Mouse (Mus musculus): ENCODE results near the gene Mmp24. TPM values are rescaled to one million over a fixed set of nuclear protein-coding genes. Genes with fewer than 3 reads are reported as not detected.
"Not testable (repeated sequence)": the region's sequence is repeated elsewhere in the genome, so short reads cannot be mapped to it uniquely, and the experiment has no call there.

The Mmp24 gene
- 10 to 100 TPM; 64.1 to 67.5 TPM for total RNA-seq (2021)
- long read RNA-seq, full-length matches to known transcripts = 19 of 45 reads
- long read RNA-seq, partial matches to known transcripts = 24 of 45 reads
- long read RNA-seq, other reads (novel, unspliced or antisense) = 2 of 45 reads

DNA sequence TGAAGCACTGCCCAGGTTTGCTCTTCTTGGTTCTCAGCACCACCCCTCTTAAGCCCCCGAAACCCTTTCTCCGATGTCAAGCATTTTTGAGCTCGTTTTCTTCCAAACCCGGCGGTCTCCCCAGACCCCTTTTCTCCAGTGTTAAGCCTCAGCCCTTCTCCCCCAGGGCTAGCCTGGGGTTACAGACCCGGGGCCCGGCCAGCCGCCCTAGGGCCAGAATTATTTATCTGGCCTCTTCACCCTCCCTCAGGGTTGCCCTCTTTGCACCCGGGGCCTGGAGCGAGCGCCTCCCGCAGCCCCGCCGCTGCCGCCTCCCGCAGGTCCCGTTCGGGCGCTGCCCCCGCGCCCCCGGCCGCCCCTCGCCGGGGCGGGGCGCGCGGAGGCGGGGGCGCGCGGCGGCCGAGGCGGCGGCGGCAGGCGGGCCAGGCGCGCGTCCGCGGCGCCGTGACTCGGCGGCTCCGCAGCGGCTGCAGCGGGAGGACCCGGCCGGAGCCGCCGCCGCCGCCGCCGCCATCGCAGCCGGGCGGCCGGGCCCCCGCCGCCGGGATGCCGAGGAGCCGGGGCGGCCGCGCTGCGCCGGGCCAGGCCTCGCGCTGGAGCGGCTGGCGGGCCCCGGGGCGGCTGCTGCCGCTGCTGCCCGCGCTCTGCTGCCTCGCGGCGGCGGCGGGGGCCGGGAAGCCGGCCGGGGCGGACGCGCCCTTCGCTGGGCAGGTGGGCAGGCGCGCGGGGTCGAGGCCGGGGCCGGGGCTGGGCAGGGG lies at the start of gene Mmp24:
Gene Mmp24, plus strand, starts transcription at position 416 of the 758 bp plus-strand sequence.
- peak in 1 of 2 experiments; percentile 29 for DNase-seq (ENCODE audit: low spot score in 2 of 2)

- DNase-seq (ENCODE audit: low spot score in 2 of 2) = no peak
Observed at GRCm38 (mm10) chr2:155726302-155726701, 48.8 kb upstream of the Mmp24 start.

DNA sequence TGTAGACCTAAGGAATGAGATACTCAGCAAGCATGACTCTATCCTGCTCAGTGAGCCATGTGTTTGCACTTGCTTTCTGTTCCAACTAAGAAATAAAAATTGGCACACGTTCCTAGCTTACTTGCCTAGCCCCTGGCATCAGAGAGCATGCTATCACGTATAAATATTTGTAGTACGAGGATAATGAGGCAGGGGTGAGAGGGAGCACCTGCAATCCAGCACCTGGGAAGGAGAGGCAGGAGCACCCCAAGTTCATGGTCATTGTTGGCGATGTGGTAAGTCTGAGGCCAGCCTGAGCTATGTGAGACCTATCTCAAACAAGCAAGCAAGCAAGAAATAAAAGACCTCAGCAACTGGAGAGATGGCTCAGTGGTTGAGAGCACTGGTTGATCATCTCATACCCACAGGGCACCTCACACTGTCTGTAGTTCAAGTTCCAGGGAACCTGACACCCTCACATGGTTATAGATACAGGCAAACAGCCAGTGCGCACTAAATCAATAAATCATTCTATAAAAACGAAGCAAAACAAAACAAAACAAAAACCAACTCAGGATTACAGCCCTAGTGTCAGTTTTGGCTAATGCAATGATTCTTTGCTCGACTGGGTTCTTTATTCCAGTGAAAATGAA lies 47.3 kb upstream of the Mmp24 start:
- DNase-seq (ENCODE audit: low spot score in 2 of 2) = no peak

- DNase-seq (ENCODE audit: low spot score in 2 of 2) = no peak
Observed at GRCm38 (mm10) chr2:155728742-155729141, 46.4 kb upstream of the Mmp24 start.

GRCm38 (mm10) chr2:155729158-155729645 lies 45.9 kb upstream of the Mmp24 start, which contains the start of gene Edem2:
Gene Edem2, minus strand, starts transcription at chr2:155729475.
- peak; percentile 86 to 90 for DNase-seq (ENCODE audit: low spot score in 2 of 2)

GRCm38 (mm10) chr2:155735080-155735479 lies 40.1 kb upstream of the Mmp24 start:
- DNase-seq (ENCODE audit: low spot score in 2 of 2) = no peak

DNA sequence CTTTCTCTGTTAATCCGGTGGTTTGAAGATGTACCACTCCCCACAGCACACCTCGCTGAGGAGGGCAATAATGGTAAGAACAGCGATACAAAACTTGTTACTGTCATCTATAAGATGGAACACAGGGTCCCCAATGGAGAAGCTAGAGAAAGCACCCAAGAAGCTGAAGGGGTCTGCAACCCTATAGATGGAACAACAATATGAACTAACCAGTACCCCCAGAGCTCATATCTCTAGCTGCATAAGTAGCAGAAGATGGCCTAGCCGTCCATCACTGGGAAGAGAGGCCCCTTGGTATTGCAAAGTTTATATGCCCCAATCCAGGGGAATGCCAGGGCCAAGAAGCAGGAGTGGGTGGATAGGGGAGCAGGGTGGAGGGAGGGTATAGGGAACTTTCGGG lies 39.4 kb upstream of the Mmp24 start, which contains the start of gene Gm17581:
Gene Gm17581, minus strand, starts transcription at position 101 of the 400 bp plus-strand sequence.
- not testable (repeated sequence) for DNase-seq (ENCODE audit: low spot score in 2 of 2)

DNA sequence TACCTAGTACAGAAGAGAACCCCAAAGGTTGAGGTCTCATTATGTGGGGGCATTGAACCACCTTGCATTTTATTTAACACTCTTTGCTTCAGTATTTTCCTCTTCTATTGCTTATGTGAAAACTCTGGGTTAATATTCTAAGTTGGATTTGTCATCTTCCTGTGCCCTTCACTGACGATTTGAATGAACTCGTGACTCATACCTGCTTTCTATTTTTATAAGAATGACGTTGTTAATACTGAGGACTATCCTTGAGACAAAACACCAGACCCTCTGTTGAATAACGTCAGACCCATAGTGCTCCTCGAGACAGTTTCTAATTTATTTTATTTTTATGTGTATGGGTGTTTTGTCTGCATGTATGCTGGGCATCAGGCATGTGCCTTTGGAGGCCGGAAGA lies 38.2 kb upstream of the Mmp24 start:
- DNase-seq (ENCODE audit: low spot score in 2 of 2) = no peak

GRCm38 (mm10) chr2:155737803-155738202 lies 37.3 kb upstream of the Mmp24 start:
- DNase-seq (ENCODE audit: low spot score in 2 of 2) = no peak

GRCm38 (mm10) chr2:155742211-155742610 lies 32.9 kb upstream of the Mmp24 start:
- no peak for DNase-seq (ENCODE audit: low spot score in 2 of 2)

- no peak for DNase-seq (ENCODE audit: low spot score in 2 of 2)
Observed at GRCm38 (mm10) chr2:155742931-155743337, 32.2 kb upstream of the Mmp24 start.

DNA sequence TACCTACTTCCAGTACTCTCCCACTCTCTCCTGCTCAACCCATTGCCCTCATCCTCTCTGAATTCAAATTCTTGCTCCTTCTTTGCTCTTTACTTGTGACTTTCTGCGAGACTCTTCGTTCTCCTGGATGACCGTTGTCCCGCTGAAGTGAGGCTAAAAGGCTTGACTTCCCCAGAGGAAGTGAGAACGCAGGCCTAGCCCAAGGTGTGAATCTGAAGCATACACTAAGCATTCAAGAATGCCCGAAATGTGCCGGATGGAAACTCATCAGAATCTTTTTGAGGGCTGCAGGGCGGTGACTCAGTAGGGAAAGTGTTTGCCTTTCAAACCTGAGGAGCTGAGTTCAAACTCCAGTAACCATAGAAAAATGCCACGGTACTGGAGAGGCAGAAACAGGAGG lies 31.8 kb upstream of the Mmp24 start:
- no peak for DNase-seq (ENCODE audit: low spot score in 2 of 2)

GRCm38 (mm10) chr2:155745487-155745886 lies 29.7 kb upstream of the Mmp24 start:
- DNase-seq (ENCODE audit: low spot score in 2 of 2) = no peak

- no peak for DNase-seq (ENCODE audit: low spot score in 2 of 2)
Observed at GRCm38 (mm10) chr2:155749394-155749793, 25.7 kb upstream of the Mmp24 start.

- no peak for DNase-seq (ENCODE audit: low spot score in 2 of 2)
Observed at GRCm38 (mm10) chr2:155751014-155751786, 23.9 kb upstream of the Mmp24 start, which contains the start of gene Procr. Gene Procr, plus strand, starts transcription at chr2:155751117.

DNA sequence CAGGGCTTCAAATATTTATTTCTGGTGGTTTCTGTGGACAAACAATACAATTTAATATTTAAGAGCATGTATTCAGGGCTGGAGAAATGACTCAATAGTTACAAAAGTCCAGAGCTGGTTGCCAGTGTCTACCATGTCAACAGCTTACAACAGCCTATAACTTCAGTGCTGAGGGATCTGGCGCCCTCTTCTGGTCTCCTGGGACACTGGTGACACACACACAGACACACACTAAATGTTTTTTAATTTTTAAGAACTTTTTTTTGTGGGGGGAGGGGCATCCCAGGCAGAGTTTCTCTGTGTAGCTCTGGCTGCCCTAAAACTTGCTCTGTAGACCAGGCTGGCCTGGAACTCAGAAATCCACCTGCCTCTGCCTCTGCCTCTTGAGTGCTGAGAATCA lies 19.4 kb upstream of the Mmp24 start:
- DNase-seq (ENCODE audit: low spot score in 2 of 2) = peak; percentile 54 to 56

DNA sequence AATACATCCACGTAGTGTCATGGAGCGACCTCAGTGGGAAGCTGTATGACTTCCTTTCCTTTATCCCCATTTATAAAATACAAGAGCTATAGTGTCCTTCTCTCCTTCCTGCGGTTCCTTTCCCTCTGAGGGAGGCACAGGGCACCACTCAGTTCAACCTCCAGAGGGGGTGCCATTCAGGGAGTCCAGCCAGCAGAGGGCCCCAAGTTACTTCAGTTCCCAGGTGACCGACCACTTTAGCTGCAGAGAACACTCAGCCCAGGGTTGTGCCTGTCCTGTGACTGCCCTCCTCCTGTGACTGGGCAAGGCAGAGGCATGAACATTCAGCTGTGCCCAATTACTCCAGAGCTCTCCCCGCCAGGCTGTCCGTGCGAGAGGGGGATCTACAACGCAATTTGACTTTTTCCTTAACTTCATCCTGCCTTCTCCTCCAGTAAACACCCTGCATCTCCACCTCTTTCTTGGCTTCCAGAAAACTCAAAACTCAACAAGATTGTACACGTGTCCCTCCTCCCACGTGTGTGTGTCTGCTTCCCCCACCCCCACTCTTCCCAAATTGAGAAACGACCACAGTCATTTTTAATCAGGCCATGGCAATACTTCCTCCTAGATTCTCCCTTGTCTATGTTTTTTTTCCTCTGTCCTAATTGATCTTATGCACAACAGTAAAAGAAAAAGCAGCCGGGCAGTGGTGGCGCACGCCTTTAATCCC lies 18.1 kb upstream of the Mmp24 start:
- DNase-seq (ENCODE audit: low spot score in 2 of 2) = no peak

DNA sequence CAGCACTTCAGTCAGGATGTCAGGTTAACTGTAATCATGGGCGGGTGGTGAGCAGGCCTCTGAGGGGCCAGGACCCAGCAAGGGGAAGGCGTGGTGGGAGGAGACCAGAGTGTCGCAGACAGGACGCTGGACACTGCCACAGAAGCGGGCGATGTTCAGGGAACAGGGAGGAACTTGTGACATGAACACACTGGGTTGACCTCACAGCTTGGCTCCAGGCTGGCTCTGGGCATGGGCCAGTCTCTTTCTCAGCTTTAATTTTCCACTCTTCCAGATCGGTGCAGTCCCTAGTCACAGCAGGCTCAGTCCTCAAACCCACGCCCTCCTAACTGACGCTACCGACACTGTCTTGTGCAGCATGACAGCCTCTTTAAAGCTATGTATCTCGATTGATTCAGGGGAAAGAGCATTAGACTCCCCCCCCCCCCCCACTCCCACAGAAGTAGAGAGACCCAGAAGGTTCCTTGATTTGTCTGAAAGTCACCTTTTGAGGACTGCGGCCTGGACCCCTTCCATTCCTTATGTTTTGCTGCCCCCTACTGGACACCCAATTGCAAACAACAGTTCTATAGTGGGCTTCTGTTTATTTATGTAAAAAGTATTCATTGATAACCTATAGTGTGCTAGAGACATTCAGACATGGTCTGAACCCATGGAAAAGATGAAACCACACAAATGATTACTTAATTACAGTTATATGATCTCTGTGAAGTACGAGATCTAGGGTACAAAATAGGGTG lies 10.3 kb upstream of the Mmp24 start:
- peak; percentile 76 to 81 for DNase-seq (ENCODE audit: low spot score in 2 of 2)

GRCm38 (mm10) chr2:155773664-155774063 lies 1.5 kb upstream of the Mmp24 start:
- no peak for DNase-seq (ENCODE audit: low spot score in 2 of 2)
